Mouse (Mus musculus) C2C12 (cell line): ENCODE results near the gene Lxn.

ENCODE experiments used
- CEBPB ChIP-seq: IDR thresholded peaks from one replicate; pipeline ENCODE4 v1.6.1; 2011; ENCODE audit warnings: low read depth, mild to moderate bottlenecking, control low read depth, moderate library complexity
- CTCF ChIP-seq: IDR thresholded peaks from one replicate; pipeline ENCODE4 v1.5.1; 2011; ENCODE audit not compliant: control insufficient read depth, insufficient read depth, insufficient read length
- FOSL1 ChIP-seq: IDR thresholded peaks from one replicate; pipeline ENCODE4 v1.8.0; 2011; ENCODE audit warnings: mild to moderate bottlenecking, low read length; ENCODE audit not compliant: poor library complexity, insufficient read depth, severe bottlenecking
- MYOG ChIP-seq: IDR thresholded peaks from one replicate; pipeline ENCODE4 v1.6.1; 2011; ENCODE audit not compliant: control insufficient read depth, insufficient read length; ENCODE audit errors: extremely low read depth
- USF1 ChIP-seq: IDR thresholded peaks from one replicate; pipeline ENCODE4 v1.6.1; 2011; ENCODE audit warnings: low read depth, mild to moderate bottlenecking, control low read depth, moderate library complexity

DNA sequence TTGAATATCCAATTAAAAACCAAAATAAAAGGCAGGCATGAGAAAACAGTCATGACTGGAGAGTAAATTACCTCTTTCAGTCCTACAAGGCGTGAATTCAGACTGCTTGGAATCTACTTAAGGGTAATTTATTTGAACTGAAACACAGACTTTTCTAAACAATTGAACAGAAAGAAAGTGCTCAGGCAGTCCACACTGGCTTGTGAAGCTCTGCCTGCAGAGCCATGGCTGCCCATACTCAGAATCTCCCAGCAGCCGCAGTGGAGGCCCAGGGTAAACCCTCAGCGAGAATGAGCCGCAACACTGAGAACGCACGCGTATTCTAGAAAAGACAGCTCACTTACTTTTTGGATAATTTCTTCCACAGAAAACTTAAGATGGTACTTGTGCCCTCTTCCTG is 1.7 kb downstream of the Lxn start:
- TF ChIP-seq CTCF = no peak
- TF ChIP-seq USF1 = no peak
- no peak for TF ChIP-seq CEBPB
- TF ChIP-seq FOSL1 = no peak
- TF ChIP-seq MYOG = no peak
